Mouse (Mus musculus): ENCODE data around the gene Zmym2. TPM values are rescaled to one million over a fixed set of nuclear protein-coding genes. Genes with fewer than 3 reads are reported as not detected.
A peak's percentile ranks its signal among the peaks of the same experiment; 100 is the strongest.
"Not testable (repeated sequence)": the region's sequence is repeated elsewhere in the genome, so short reads cannot be mapped to it uniquely, and the experiment has no call there.

Gene Zmym2
- polyA plus RNA-seq, 1 experiment from 2014 or later, result 43.0 TPM

- no peaks in the 10 kb centered on the region for H3K36me3 ChIP-seq (ENCODE audit: control insufficient read depth, insufficient read depth, low read length)
Observed at GRCm38 (mm10) chr14:56875586-56876159, 10.8 kb upstream of the Zmym2 start.

DNA sequence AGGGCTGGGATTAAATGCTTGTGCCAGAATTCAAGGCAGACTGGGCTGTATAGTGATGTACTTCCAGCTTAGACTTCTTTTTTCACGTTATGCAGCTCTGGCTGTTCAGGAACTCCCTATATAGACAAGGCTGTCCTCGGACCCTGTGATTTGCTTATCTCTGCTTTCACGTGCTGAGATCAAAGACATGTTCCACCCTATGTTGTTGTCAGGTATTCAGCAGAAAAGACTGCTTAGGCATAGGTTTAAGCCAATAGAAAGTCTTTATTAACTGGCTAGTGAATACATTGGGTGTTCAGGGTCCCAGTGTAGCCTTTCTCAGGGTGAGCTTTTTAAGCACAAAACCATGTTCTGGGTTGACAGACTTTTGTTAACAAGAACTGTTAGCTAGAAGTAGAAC is 5.2 kb upstream of the Zmym2 start:
- no peaks in the 10 kb centered on the region for H3K36me3 ChIP-seq (ENCODE audit: control insufficient read depth, insufficient read depth, low read length)
- H3K27ac ChIP-seq (ENCODE audit: low read length), result no peak overlapping the region
- WGBS, result 30% methylated on average over 3 of the region's 3 CpGs
- no peaks in the 10 kb centered on the region for H3K4me1 ChIP-seq (replicated peaks; ENCODE audit: control insufficient read depth, insufficient read depth, low read length)
- 0 out of 2 replicates have a peak, but pooled peaks cover 3% of the 10 kb centered on the region for H3K9me3 ChIP-seq (ENCODE audit: control insufficient read depth, low read length)
- ATAC-seq (ENCODE audit: low read depth), result no peak
- no peak overlapping the region for H3K4me2 ChIP-seq (ENCODE audit: low read depth, low read length)
- H3K9ac ChIP-seq (ENCODE audit: low read length), result no peak overlapping the region
- H3K4me3 ChIP-seq (ENCODE audit: low read length), result no peak overlapping the region
- H3K27me3 ChIP-seq (ENCODE audit: control insufficient read depth, insufficient read depth, low read depth, low read length), result no peaks in the 10 kb centered on the region

More at GRCm38 (mm10) chr14:56875586-56876159, 10.8 kb upstream of the Zmym2 start:
- Histone ChIP-seq H3K4me1 (replicated peaks; ENCODE audit: control insufficient read depth, insufficient read depth, low read length) (no peaks in the 10 kb centered on the region), H3K27ac (ENCODE audit: low read length) (no peak overlapping the region), H3K4me3 (ENCODE audit: low read length) (no peak overlapping the region), H3K9me3 (ENCODE audit: control insufficient read depth, low read length) (no peaks in the 10 kb centered on the region; the same call in 1 of the 2 replicates), H3K4me2 (ENCODE audit: low read depth, low read length) (no peak overlapping the region), H3K27me3 (ENCODE audit: control insufficient read depth, insufficient read depth, low read depth, low read length) (no peaks in the 10 kb centered on the region), H3K9ac (ENCODE audit: low read length) (no peak overlapping the region)
- ATAC-seq (ENCODE audit: low read depth), result no peak

DNA sequence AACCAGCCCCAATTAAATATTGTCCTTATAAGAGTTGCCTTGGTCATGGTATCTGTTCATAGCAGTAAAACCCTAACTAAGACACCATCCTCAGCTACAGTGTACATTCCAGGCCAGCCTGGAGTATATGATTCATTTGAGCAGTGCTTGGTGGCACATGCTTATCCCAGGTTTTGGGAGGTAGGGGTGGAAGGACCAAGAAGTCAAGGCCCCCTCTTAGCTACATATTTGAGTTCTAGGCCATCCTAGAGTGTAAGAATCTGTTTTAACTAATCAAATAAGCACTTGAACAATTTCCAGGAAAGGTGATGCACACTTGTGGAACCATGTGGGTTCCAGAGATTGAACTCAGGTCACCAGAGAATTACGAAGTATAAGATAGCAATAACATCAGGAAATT is 3.0 kb upstream of the Zmym2 start:
- Histone ChIP-seq H3K4me1 (replicated peaks; ENCODE audit: control insufficient read depth, insufficient read depth, low read length) (peaks cover 4% of the 10 kb centered on the region), H3K4me3 (ENCODE audit: low read length) (no peak overlapping the region), H3K36me3 (ENCODE audit: control insufficient read depth, insufficient read depth, low read length) (no peaks in the 10 kb centered on the region), H3K27me3 (ENCODE audit: control insufficient read depth, insufficient read depth, low read depth, low read length) (no peaks in the 10 kb centered on the region), H3K27ac (ENCODE audit: low read length) (no peak overlapping the region), H3K9ac (ENCODE audit: low read length) (no peak overlapping the region), H3K4me2 (ENCODE audit: low read depth, low read length) (no peak overlapping the region), H3K9me3 (ENCODE audit: control insufficient read depth, low read length) (0 out of 2 replicates have a peak, but pooled peaks cover 3% of the 10 kb centered on the region)
- WGBS, result 97% methylated on average over 1 of the region's 1 CpGs
- ATAC-seq (ENCODE audit: low read depth), result no peak

DNA sequence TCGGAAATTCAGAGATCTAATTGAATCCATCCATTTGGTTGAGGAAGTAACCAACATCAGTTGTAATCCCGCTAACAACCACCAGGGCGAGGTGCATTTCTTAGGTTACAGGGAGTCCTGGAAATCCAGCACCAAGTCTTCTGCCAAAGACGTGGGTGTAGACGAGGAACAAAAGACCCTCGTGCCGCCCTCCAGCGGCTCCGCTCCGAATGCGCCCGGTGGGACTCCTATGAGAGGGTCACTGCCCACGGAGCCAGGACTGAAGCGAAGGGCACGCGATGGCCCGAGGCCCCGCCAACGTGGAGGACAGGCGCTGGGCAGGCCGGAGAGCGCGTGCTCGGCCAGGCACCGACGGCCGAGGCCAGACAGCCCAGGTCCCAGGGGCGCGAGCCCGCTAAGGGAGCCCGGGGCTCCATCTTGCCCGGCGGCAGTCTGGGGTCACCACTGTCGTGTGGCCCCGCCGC is 1.1 kb upstream of the Zmym2 start:
- Histone ChIP-seq H3K36me3 (ENCODE audit: control insufficient read depth, insufficient read depth, low read length) (peaks cover 5% of the 10 kb centered on the region), H3K9ac (ENCODE audit: low read length) (peak overlapping the region; percentile 63), H3K27ac (ENCODE audit: low read length) (peak overlapping the region; percentile 81), H3K4me3 (ENCODE audit: low read length) (peak overlapping the region; percentile 52), H3K9me3 (ENCODE audit: control insufficient read depth, low read length) (0 out of 2 replicates have a peak, but pooled peaks cover 3% of the 10 kb centered on the region), H3K27me3 (ENCODE audit: control insufficient read depth, insufficient read depth, low read depth, low read length) (no peaks in the 10 kb centered on the region), H3K4me2 (ENCODE audit: low read depth, low read length) (peak overlapping the region; percentile 74), H3K4me1 (replicated peaks; ENCODE audit: control insufficient read depth, insufficient read depth, low read length) (peaks cover 7% of the 10 kb centered on the region)
- WGBS, result 1% methylated on average over 36 of the region's 36 CpGs
- ATAC-seq (ENCODE audit: low read depth), result peak; percentile 24

- not testable (repeated sequence) for H3K4me1 ChIP-seq (replicated peaks; ENCODE audit: control insufficient read depth, insufficient read depth, low read length); H3K36me3 ChIP-seq (ENCODE audit: control insufficient read depth, insufficient read depth, low read length); H3K27me3 ChIP-seq (ENCODE audit: control insufficient read depth, insufficient read depth, low read depth, low read length); H3K9me3 ChIP-seq (ENCODE audit: control insufficient read depth, low read length)
- WGBS, result 1% methylated on average over 24 of the region's 69 CpGs
- peak overlapping the region; percentile 81 for H3K27ac ChIP-seq (ENCODE audit: low read length)
- peak overlapping the region; percentile 63 for H3K9ac ChIP-seq (ENCODE audit: low read length)
- H3K4me3 ChIP-seq (ENCODE audit: low read length), result peak overlapping the region; percentile 52
- peak overlapping the region; percentile 74 for H3K4me2 ChIP-seq (ENCODE audit: low read depth, low read length)
- peak; percentile 97 for ATAC-seq (ENCODE audit: low read depth)
Observed at GRCm38 (mm10) chr14:56885986-56886593, 363 bp upstream of the Zmym2 start.

DNA sequence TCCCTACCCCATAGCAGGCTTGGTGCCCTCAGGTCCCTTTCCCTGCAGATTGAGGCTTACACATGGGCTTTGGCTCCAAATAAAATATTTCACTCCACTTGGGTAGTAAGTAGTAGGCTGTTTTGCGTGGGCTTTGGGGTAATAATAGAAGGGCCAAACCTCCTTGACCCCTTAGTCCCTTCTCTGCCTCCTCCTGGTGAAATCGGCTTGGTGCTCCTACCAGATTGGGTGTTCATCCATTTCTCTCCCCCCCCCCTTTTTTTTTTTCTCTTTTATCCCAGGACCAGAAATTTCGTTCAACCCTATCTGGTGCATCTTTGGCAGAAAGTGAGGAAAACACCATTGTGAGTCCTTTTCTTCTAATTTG is 1.0 kb downstream of the Zmym2 start:
- H3K27ac ChIP-seq (ENCODE audit: low read length), result peak overlapping the region; percentile 98
- H3K4me2 ChIP-seq (ENCODE audit: low read depth, low read length), result peak overlapping the region; percentile 79
- H3K4me1 ChIP-seq (replicated peaks; ENCODE audit: control insufficient read depth, insufficient read depth, low read length), result peaks cover 7% of the 10 kb centered on the region
- peaks cover 8% of the 10 kb centered on the region for H3K36me3 ChIP-seq (ENCODE audit: control insufficient read depth, insufficient read depth, low read length)
- peak overlapping the region; percentile 93 for H3K9ac ChIP-seq (ENCODE audit: low read length)
- 0 out of 2 replicates have a peak, but pooled peaks cover 3% of the 10 kb centered on the region for H3K9me3 ChIP-seq (ENCODE audit: control insufficient read depth, low read length)
- WGBS, result 0% methylated on average over 3 of the region's 3 CpGs
- ATAC-seq (ENCODE audit: low read depth), result no peak
- peak overlapping the region; percentile 84 for H3K4me3 ChIP-seq (ENCODE audit: low read length)
- H3K27me3 ChIP-seq (ENCODE audit: control insufficient read depth, insufficient read depth, low read depth, low read length), result no peaks in the 10 kb centered on the region

- no peak for ATAC-seq (ENCODE audit: low read depth)
- peak overlapping the region; percentile 79 for H3K4me2 ChIP-seq (ENCODE audit: low read depth, low read length)
- peaks cover 8% of the 10 kb centered on the region for H3K36me3 ChIP-seq (ENCODE audit: control insufficient read depth, insufficient read depth, low read length)
- 0 out of 2 replicates have a peak, but pooled peaks cover 3% of the 10 kb centered on the region for H3K9me3 ChIP-seq (ENCODE audit: control insufficient read depth, low read length)
- H3K4me3 ChIP-seq (ENCODE audit: low read length), result peak overlapping the region; percentile 84
- peaks cover 7% of the 10 kb centered on the region for H3K4me1 ChIP-seq (replicated peaks; ENCODE audit: control insufficient read depth, insufficient read depth, low read length)
- H3K27me3 ChIP-seq (ENCODE audit: control insufficient read depth, insufficient read depth, low read depth, low read length), result no peaks in the 10 kb centered on the region
- H3K9ac ChIP-seq (ENCODE audit: low read length), result peak overlapping the region; percentile 93
- WGBS, result 0% methylated on average over 9 of the region's 9 CpGs
- peak overlapping the region; percentile 98 for H3K27ac ChIP-seq (ENCODE audit: low read length)
Observed at GRCm38 (mm10) chr14:56887887-56888286, 1.4 kb downstream of the Zmym2 start.

- Histone ChIP-seq H3K9me3 (ENCODE audit: control insufficient read depth, low read length) (0 out of 2 replicates have a peak, but pooled peaks cover 3% of the 10 kb centered on the region), H3K4me1 (replicated peaks; ENCODE audit: control insufficient read depth, insufficient read depth, low read length) (peaks cover 7% of the 10 kb centered on the region), H3K4me2 (ENCODE audit: low read depth, low read length) (peak overlapping the region; percentile 79), H3K9ac (ENCODE audit: low read length) (no peak overlapping the region), H3K36me3 (ENCODE audit: control insufficient read depth, insufficient read depth, low read length) (peaks cover 8% of the 10 kb centered on the region), H3K27me3 (ENCODE audit: control insufficient read depth, insufficient read depth, low read depth, low read length) (no peaks in the 10 kb centered on the region), H3K4me3 (ENCODE audit: low read length) (peak overlapping the region; percentile 84), H3K27ac (ENCODE audit: low read length) (no peak overlapping the region)
- ATAC-seq (ENCODE audit: low read depth), result no peak
- 75% methylated on average over 2 of the region's 2 CpGs for WGBS
Observed at GRCm38 (mm10) chr14:56888416-56888815, 2.0 kb downstream of the Zmym2 start.

DNA sequence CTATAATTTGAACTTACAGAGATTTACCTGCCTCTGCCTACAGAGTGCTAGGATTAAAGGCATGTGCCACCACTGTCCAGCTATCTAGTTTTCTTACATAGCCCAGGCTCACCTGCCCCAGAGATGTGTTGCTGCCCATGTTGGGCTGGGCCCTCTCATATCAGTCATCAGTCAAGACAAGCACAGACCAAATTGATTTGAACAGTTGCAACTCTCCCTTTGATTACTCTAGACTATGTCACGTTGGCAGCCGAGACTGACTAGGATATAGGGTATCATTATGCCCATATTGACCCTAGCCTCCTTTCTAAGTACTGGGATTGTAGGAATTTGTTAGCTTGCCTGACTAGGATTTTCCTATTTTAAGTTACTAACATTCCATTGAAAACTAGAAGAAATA is 8.0 kb downstream of the Zmym2 start:
- 0 out of 2 replicates have a peak, but pooled peaks cover 3% of the 10 kb centered on the region for H3K4me1 ChIP-seq (replicated peaks; ENCODE audit: control insufficient read depth, insufficient read depth, low read length)
- H3K9me3 ChIP-seq (ENCODE audit: control insufficient read depth, low read length), result no peaks in the 10 kb centered on the region
- no peaks in the 10 kb centered on the region for H3K27me3 ChIP-seq (ENCODE audit: control insufficient read depth, insufficient read depth, low read depth, low read length)
- no peak overlapping the region for H3K4me3 ChIP-seq (ENCODE audit: low read length)
- H3K9ac ChIP-seq (ENCODE audit: low read length), result no peak overlapping the region
- 89% methylated on average over 2 of the region's 2 CpGs for WGBS
- H3K27ac ChIP-seq (ENCODE audit: low read length), result no peak overlapping the region
- H3K36me3 ChIP-seq (ENCODE audit: control insufficient read depth, insufficient read depth, low read length), result peaks cover 8% of the 10 kb centered on the region
- no peak overlapping the region for H3K4me2 ChIP-seq (ENCODE audit: low read depth, low read length)
- no peak for ATAC-seq (ENCODE audit: low read depth)
